Mouse (Mus musculus) heart, postnatal 0 days (tissue): ENCODE measurements at regions not wholly inside any gene's neighbourhood (a gene's known extent, or its start where the extent isn't known, plus 50 kb on each side); places are given as distances from the start of the nearest gene placed in this dataset.

ENCODE experiments used
- ATAC-seq: fragments of 200-750 bp; cut with Nextera tagmentation; 2 replicates; pipeline ENCODE4 v1.8.0; 2017; ENCODE audit warnings: low read depth, moderate number of reproducible peaks, moderate library complexity; ENCODE audit not compliant: insufficient read depth
- DNase-seq: peaks from one replicate; pipeline ENCODE4 v3.0.0-alpha.2; 2016; ENCODE audit warnings: low spot score
- H3K27ac ChIP-seq: fragments of 300-500 bp; sonication (generic); 2 replicates; pipeline ENCODE4 v1.5.1; 2014; ENCODE audit warnings: low read depth, mild to moderate bottlenecking
- H3K27me3 ChIP-seq: fragments of 300-500 bp; sonication (generic); 2 replicates; pipeline ENCODE4 v1.6.1; 2014; ENCODE audit warnings: low read length, mixed read lengths; ENCODE audit not compliant: control insufficient read depth, insufficient read depth
- H3K36me3 ChIP-seq: fragments of 300-500 bp; sonication (generic); replicated peaks from 2 replicates; pipeline ENCODE4 v1.6.1; 2014; ENCODE audit warnings: low read length, mixed read lengths; ENCODE audit not compliant: control insufficient read depth, insufficient read depth
- H3K4me1 ChIP-seq: fragments of 300-500 bp; sonication (generic); 2 replicates; pipeline ENCODE4 v1.6.1; 2014; ENCODE audit warnings: antibody characterized with exemption; ENCODE audit not compliant: control insufficient read depth, insufficient read depth
- H3K4me2 ChIP-seq: fragments of 300-500 bp; sonication (generic); 2 replicates; pipeline ENCODE4 v1.6.1; 2014; ENCODE audit warnings: low read depth, mild to moderate bottlenecking, low read length, moderate library complexity
- H3K4me3 ChIP-seq: fragments of 300-500 bp; sonication (generic); 2 replicates; pipeline ENCODE4 v1.5.1; 2014; ENCODE audit warnings: low read depth, low read length
- H3K9ac ChIP-seq: fragments of 300-500 bp; sonication (generic); replicated peaks from 2 replicates; pipeline ENCODE4 v1.6.1; 2014; ENCODE audit warnings: low read depth, low read length, mixed read lengths
- H3K9me3 ChIP-seq: fragments of 300-500 bp; sonication (generic); replicated peaks from 2 replicates; pipeline ENCODE4 v1.6.1; 2016; ENCODE audit warnings: low read length; ENCODE audit not compliant: control insufficient read depth
- CTCF ChIP-seq: IDR thresholded peaks from 2 replicates; pipeline ENCODE4 v1.5.1; 2016; ENCODE audit warnings: antibody characterized with exemption, control low read depth, low read depth
- EP300 ChIP-seq: IDR thresholded peaks from 2 replicates; pipeline ENCODE4 v1.6.1; 2016; ENCODE audit warnings: antibody characterized with exemption, low read depth
- WGBS: fragments of 180-500 bp; shearing (Covaris S2); extraction: QIAGEN DNeasy Blood & Tissue Kit; methylation state at CpG from one replicate; pipeline ENCODE4 v1.1.7; 2014; 5-methylcytosine and 5-hydroxymethylcytosine counted together

GRCm38 (mm10) chr15:96217896-96218295 is 69.4 kb upstream of the Arid2 start:
- WGBS: 90% methylated on average over 15 of the region's 15 CpGs
- Histone ChIP-seq H3K4me1 (no peaks in the 10 kb centered on the region), H3K27ac (no peak overlapping the region)

GRCm38 (mm10) chr15:96219746-96220145 is 67.6 kb upstream of the Arid2 start:
- H3K9ac ChIP-seq: no peak overlapping the region
- no peaks in the 10 kb centered on the region for H3K4me1 ChIP-seq
- H3K4me3 ChIP-seq: no peak overlapping the region
- H3K9me3 ChIP-seq: no peaks in the 10 kb centered on the region
- H3K36me3 ChIP-seq: no peaks in the 10 kb centered on the region
- no peaks in the 10 kb centered on the region for H3K27me3 ChIP-seq
- no peak for ATAC-seq
- H3K4me2 ChIP-seq: no peak overlapping the region
- no peak for TF ChIP-seq CTCF
- TF ChIP-seq EP300: no peak
- WGBS: 56% methylated on average over 7 of the region's 7 CpGs
- no peak overlapping the region for H3K27ac ChIP-seq
- no peak for DNase-seq

More at GRCm38 (mm10) chr15:96217896-96218295, 69.4 kb upstream of the Arid2 start:
- H3K4me3 ChIP-seq: no peak overlapping the region
- DNase-seq (no peak), ATAC-seq (no peak)
- no peaks in the 10 kb centered on the region for H3K27me3 ChIP-seq
- no peaks in the 10 kb centered on the region for H3K9me3 ChIP-seq
- TF ChIP-seq EP300: no peak
- TF ChIP-seq CTCF: no peak
- no peaks in the 10 kb centered on the region for H3K36me3 ChIP-seq
- no peak overlapping the region for H3K9ac ChIP-seq
- H3K4me2 ChIP-seq: no peak overlapping the region

- no peak for TF ChIP-seq CTCF
- no peak for TF ChIP-seq EP300
- no peaks in the 10 kb centered on the region for H3K9me3 ChIP-seq
- 76% methylated on average over 3 of the region's 3 CpGs for WGBS
Measured at GRCm38 (mm10) chr15:96231969-96232368, 55.3 kb upstream of the Arid2 start.

GRCm38 (mm10) chr15:96233113-96233512 is 54.2 kb upstream of the Arid2 start:
- no peak overlapping the region for H3K27ac ChIP-seq
- no peaks in the 10 kb centered on the region for H3K27me3 ChIP-seq
- no peaks in the 10 kb centered on the region for H3K36me3 ChIP-seq
- H3K4me3 ChIP-seq: no peak overlapping the region
- ATAC-seq: no peak
- TF ChIP-seq CTCF: no peak
- H3K9ac ChIP-seq: no peak overlapping the region
- H3K4me2 ChIP-seq: no peak overlapping the region
- H3K9me3 ChIP-seq: no peaks in the 10 kb centered on the region
- no peaks in the 10 kb centered on the region for H3K4me1 ChIP-seq
- DNase-seq: no peak

More at GRCm38 (mm10) chr15:96231969-96232368, 55.3 kb upstream of the Arid2 start:
- H3K4me2 ChIP-seq: no peak overlapping the region
- no peaks in the 10 kb centered on the region for H3K4me1 ChIP-seq
- ATAC-seq: no peak
- H3K36me3 ChIP-seq: no peaks in the 10 kb centered on the region
- no peak overlapping the region for H3K9ac ChIP-seq
- no peaks in the 10 kb centered on the region for H3K27me3 ChIP-seq
- no peak overlapping the region for H3K4me3 ChIP-seq
- DNase-seq: no peak
- no peak overlapping the region for H3K27ac ChIP-seq

- 60% methylated on average over 8 of the region's 8 CpGs for WGBS
- no peaks in the 10 kb centered on the region for H3K36me3 ChIP-seq
Measured at GRCm38 (mm10) chr15:96234783-96235182, 52.5 kb upstream of the Arid2 start.

More at GRCm38 (mm10) chr15:96234783-96235182, 52.5 kb upstream of the Arid2 start:
- Histone ChIP-seq H3K27ac (no peak overlapping the region), H3K4me3 (no peak overlapping the region), H3K9me3 (no peaks in the 10 kb centered on the region), H3K27me3 (no peaks in the 10 kb centered on the region), H3K9ac (no peak overlapping the region), H3K4me2 (no peak overlapping the region), H3K4me1 (no peaks in the 10 kb centered on the region)
- no peak for ATAC-seq
- TF ChIP-seq CTCF (no peak), EP300 (no peak)
- DNase-seq: no peak
